Mouse (Mus musculus): ENCODE results near the gene Meox1. TPM values are rescaled to one million over a fixed set of nuclear protein-coding genes. Genes with fewer than 3 reads are reported as not detected.

Meox1 gene
- 1 to 10 TPM; 1.9 to 6.5 (median 4.1) TPM for total RNA-seq (2022)

DNA sequence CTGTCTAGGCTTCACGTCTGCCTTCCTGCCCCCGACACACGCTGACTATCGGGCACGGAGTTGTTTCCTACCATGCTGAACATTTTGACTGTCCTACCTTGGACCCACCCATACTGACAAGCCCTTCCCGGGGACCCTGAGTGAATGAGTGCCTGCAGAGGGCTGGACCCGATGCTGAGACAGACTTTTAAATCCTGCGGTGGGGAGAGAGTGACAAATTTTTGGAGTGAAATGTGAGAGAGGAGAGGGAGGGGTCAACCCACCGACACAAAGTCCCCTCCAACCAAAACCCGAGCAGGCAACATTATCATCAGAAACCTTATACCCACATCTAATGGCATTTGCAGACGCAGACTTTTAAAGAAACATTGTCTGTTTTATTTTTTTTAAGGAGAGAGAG lies at the start of gene Meox1:
TSS of gene Meox1 (minus strand) at position 171 of the 400 bp plus-strand sequence.
- DNase-seq, result no peak

DNA sequence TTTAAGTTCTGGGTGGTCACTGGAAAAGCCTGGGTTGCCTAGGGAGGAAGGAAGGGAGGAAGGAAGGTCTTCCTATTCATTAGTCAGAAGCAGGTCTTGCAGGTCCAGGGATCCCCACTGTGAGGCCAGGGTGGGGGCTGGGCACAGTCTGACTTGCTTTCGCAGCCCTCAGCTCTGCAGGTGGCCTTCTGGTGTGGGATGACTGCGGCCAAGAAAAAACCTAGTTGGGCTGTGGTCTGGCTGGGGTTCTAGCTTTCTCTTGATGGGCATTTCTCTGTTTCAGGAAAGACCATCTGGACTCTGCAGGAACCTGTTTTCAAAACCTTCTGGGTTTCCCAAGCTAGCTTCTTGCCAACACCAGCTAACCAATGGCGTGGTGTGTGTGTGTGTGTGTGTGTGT lies 48.9 kb upstream of the Meox1 start:
- DNase-seq, result no peak

DNA sequence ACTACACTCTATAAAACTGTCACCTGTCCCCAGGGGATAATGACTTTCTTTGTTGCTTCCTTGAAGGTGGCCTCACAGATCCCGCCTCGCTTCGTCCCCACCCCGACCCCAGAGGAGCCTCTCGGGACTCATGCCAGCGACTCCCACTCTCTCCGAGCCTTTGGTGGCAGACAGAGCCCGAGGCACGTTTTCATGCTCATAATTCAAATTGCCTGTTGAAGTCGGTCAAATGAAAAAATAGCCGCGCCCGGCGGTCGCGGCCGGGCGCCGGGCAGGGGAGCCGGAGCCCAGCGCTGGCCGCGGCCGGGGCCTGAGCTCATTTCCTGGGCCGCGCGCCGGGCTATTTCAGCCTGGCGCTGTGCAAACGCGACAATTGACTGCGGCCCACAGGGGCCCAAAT lies 42.9 kb upstream of the Meox1 start:
- no peak for DNase-seq

DNA sequence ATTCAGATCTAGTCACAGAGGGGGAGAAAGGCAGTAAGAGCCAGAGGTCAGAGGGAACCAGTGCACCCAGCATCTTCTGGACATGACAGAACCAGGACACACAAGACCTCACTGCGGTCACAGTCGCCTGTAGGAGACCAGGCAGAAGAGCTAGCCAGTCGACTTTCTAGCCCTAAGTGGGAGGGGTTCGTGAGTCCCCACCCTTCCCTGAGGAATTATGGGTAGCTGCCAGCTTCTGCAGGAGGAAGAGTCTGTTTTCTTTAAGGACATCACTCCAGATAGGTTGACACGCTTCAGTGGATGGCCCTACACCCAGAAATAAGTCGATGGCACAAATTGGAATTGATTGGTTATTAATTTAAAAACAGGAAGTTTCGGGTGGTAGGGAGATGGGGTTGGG lies 42.2 kb upstream of the Meox1 start:
- no peak for DNase-seq

DNA sequence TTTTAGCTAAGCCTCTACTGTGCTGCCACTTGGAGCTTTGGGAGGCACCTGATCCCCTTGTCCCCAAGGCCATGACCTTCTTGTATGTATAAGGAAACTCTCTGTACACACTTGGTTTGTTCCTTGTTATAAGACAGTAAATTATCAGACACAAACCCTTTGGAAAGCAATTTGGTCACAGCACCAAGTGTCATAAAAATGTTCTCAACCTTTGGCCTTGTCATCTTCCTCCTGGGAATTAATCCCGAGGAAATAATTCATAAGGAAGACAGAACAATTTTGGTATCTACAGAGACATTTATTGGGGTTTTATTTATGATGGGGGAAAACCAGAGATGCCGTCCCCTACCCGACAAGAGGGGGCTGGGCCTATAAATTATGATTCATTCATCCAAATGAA lies 41.6 kb upstream of the Meox1 start:
- no peak for DNase-seq

DNA sequence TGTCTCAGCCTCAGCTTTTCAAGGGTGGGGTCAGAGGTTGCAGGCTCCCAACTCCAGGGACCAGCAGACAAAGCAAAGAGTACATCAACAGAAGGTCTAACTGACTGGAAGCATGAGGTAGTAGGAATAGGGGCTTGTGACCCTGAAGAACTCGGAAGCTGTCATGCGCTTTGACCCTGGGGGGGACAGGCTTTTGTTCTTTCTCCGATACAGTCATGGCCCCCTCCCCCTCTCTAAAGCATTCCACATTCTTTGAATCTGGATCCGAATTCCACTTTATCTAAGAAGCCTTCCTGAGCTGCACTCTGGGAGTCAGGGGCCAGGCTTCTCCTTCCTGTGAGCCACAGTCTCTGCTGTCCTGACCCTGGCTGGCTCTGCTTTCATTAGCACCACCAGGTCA lies 37.8 kb upstream of the Meox1 start:
- no peak for DNase-seq

DNA sequence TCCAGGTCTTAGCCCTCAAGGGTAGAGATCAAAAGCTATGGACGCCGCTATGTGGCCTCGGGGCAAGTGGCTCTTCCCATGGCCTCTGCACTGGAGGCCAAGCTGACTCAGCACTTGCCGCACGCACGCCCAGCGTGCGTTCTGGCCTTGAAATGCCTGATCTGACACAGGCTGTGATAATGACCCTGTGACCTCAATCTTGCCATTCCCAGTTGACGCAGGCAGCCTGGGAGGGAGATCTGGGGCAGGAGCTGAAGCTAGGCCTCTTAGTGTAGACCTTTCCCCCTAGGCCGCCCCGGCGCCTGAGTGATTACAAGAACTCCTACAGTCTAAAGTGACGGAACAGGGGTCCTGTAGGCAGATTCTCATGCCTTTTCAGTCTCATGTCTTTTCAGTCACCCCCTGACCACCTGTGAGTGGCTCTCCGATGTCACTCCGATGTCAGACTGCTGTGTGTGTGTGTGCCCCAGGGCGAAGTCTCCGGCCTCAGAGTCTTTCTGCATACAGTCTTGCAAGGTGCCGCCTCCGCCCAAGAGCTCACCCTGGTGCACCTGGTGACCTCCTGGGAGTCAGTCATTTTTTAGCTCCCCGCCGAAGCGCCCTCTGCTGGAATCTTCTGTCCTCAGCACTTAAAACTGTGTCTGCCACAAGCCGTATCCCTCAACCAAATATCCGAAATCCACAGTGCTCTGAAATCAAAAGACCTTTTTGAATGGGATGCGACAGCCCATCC lies 34.0 kb upstream of the Meox1 start:
- DNase-seq, result peak; percentile 91

DNA sequence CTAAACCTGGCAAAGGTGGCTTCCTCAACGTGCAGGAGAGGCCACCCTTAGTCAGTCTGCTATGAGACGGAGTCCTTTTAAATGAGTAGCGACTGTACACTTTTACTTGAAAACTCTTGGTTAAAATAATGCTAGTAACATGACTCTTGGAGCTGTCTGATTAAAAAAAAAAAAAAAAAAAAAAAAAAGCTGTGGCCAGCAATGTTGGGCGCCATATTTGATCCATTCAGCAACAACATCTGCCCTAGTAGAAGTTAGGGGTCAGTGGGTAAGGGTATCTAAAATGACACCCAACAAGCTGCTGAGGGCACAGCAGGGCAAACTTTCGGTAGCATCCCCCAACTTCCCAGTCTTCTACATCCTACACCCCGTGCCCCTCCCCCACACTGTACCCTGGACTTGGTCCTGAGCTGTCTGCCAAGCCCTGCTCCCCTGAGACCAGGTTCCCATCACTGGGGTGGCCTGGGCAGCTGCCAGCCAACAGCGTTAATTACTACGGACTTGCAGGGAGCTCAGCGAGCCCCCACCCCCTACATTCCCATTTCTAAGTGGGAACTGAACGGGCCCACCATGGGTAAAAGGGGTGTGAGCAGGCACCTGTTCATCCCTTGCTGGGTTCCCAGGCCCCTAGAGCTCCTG lies 32.9 kb upstream of the Meox1 start:
- DNase-seq, result no peak

DNA sequence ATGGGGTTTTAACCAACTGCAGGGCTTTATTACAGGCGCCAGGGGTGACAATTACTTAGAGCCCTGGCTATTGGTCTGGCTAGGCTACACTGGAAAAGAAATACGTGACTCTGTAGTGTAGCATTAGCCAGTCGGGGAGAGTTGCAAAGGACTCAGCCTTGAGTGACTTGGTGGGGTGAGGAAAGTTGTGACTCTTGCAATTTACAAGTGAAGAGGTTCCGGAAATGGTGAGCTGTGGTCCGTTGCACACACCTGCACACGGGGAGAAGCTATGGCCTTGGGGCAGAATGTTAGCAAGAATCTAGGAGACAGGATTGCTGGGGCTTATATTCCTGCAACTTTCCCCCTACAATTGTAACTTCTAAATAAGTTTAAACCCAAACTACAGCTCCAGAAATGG lies 31.5 kb upstream of the Meox1 start:
- DNase-seq, result no peak

DNA sequence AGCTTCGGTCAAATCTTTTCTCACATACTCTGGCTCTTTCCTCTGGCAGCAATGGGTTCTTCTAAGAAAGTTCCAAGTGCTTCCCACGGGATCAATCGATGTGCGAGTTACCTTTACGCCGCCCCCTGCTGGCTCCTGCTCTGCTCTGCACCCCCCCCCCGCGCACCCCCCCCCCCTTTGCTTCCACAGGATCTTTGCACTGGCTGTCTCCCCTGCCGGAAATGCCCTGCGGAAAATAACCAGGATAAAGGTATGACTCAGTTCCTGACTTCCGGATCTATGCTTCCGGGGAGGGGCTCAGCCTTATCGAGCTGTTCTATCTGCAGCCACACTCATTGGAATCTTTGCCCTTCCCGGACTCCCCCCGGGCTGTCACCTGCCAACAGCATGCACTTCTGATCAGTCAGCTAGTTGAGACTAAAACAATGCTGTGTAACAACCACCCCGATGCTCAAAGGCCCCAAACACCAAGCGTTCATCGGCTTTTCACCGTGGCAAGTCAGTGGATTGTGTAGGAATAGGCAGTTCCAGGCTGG lies 30.3 kb upstream of the Meox1 start:
- no peak for DNase-seq

DNA sequence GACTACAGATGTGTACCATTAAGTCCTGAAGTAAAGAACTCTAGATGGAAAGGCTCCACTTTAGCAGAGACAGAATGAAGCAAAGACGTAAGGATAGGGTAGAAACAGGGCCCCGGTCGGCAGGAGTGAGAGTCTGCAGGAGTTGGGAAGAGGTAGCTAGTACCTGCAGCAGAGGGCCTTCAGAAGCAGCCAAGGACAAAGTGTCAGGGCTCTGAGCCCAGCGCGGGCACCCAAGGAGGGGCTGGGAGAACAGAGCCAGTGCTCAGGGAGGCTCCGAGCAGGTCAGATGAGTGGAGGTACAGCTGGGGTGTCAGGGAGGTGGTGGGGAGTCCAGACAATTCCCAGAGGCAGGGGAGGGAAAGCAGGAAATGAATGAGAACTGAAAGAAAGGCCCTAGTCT lies 29.8 kb upstream of the Meox1 start:
- no peak for DNase-seq

DNA sequence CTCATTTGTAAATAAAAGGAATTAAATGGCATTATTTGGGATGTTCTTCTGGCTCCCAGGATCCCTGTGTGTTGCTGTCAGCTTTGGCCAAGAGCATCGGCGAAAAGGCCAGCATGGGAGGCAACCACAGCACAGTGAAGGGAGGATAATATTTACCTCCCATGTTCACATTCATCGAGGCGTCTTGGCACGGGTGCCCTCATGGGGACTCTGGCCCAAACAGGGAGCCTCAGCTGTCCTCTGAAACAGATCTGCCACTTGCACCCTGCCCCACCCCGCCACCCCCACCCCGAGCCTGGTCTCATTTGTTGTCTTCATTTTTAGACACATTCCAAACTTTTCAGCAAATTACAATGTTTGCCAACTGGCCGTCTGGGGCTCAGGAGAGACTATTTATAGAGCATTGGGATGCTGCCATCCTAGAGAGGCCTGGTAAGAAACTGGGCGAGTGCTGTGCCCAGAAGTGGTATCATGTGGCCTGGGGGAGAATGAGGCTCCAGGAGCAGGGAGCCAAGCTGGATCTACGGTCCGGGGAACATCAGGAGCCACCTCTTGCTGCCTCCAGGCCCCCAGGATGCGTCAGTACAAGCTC lies 27.3 kb upstream of the Meox1 start:
- no peak for DNase-seq

DNA sequence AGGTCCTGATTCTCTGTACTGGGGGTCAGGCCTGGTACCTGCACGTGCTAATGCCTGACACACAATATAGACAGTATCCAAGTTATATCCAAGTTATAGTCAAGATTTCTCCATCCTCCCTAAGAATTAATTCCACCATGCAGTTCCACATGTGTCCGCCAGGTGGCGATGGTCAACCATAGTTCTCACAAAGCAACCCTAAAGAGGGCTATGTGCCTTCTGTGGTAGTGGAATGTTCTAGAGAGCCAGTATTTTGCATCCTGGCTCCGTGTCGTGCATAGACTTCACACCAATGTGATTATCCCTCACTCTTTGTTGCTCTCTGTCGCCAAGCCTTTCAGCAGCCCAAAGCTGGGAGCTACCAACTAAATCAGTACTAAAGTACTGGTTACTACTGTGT lies 25.5 kb upstream of the Meox1 start:
- DNase-seq, result peak; percentile 61

DNA sequence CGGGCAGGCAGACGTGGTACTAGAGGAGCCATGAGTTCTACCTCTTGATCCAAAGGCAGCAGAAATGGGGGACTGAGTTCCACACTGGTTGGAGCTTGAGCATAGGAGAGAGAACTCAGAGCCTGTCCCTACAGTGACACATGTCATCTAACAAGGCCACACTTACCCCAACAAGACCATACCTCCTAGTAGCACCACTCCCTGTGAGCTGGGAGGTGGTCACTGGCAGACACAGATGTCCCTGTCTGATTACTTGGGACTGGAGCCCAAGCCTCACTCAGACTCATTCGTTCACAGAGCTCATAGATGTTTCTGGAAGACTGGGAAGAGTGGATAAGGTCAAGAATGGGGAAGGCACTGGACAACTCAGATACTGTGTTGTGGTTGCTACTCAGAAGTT lies 24.4 kb upstream of the Meox1 start:
- DNase-seq, result no peak

DNA sequence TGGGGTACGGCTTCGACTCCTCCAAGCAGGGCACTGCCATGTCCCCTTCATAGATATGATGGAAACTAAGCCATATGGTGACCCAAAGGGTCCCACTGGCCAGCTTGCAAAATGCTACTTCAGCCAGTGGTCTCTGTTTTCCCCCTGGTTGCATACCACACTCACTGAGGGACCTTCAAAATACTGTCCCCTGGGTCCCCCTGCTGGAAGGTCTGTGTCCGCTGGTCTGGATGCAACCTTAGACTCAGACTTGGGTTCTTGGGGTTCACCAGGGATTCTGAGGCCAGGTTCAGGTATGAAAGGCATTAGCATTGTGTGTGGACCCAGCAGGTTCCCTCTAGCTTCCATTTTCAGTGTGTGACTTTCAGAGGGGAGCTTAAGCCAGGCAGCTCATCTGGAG lies 22.6 kb upstream of the Meox1 start:
- no peak for DNase-seq

DNA sequence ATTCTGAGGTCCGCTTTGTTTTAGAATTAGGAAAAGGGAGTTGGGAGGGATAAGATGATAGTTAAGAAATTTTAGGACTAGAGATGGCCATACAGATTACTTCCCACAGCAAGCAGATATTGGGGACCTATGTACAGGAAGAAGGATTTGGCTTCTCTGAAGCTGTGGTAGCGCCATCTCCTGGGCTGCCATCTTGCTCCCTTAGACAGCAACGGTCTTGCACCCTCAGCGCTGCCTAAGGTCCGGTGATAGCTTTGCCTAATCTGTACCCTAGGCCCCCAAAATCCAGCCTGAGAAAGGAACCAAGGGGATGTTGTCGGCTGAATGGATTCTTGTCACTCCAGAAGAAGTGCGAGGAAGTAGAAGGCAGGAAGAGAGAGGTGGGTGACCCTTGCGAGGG lies 19.4 kb upstream of the Meox1 start:
- DNase-seq, result no peak

DNA sequence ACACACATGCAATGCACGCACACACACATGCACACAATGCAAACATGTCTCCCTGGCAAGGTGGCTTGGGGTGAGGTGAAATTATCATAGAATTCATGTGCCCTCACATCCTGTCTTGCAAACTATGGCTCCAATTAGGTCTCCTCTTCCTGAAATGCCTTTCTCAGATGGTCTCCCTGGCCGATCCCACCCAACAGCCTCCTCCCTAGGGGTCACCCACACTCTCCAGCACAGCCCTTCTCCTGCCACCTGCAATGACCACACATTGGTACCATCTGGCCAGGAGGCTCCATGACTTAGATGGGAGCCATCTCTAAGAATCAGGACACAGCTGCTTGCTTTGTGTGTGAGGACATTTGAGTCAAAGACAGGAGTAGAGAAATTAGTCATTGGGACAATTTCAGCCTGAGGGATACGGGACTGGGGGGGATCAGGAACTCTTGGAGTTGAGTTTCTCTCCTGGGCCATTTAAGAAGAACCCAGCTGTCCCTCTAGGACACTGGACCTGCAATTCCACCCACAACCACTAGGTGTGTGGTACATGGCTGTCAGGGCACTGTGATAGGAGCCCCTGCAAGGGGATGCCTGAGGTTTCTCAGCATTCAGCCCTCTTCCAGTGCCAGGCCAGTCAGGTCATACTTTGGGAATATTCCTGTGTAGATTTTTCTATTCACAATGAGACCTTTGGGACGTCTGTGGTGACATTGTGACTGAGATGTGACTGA lies 17.8 kb upstream of the Meox1 start:
- no peak for DNase-seq

DNA sequence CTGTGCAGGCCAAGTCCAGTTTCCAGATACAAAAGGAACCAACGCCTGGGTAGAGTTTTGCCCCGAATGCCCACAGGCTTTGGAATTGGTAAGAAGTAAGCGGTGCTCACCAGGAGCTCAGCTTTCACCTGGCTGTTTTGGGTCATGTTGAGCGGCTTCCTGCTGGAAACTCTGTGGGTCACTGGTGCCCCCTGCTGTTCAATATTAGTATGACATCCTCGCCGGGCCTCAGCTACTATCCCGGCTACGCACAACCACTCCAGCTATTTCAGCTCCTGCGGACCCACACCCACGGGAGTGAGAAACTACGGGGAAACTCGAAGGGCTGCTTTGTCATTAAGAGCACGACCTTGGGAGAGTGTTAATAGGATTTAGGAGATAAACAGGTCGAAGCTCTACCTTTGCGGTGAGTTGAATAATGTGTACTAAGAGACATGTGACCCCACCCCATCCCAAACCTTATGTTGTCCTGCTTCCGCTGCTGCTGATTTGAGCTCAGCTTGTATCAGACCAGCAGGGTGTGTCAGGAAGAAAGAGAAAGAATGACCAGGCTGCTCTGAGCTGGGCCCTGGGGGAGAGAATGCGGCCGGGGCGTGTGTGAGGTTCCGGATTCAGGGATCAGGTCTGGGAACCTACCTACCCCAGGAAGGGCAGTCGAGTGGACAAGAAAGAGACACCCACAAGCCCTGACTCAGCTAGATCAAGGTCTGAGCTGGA lies 16.2 kb upstream of the Meox1 start:
- DNase-seq, result peak; percentile 56

DNA sequence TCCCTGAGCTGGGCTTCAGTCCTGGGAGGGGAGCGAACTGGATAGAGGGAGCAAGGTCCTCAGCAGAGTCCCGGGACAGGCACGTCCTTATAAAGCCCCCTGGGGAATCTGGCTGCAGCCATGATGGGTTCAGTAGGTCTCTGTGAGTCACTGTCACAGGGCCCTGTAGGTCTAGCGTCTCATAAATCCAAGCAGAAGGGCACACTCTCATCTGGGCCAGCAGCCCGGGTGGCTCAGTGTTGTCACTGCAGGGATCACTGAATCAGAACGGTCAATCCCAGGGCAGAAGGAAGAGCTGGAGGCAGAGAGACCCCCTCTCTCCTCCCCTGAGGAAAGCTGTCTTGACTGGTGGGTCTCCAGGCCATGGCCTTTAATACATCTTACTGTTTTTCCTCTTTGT lies 14.6 kb upstream of the Meox1 start:
- DNase-seq, result no peak

DNA sequence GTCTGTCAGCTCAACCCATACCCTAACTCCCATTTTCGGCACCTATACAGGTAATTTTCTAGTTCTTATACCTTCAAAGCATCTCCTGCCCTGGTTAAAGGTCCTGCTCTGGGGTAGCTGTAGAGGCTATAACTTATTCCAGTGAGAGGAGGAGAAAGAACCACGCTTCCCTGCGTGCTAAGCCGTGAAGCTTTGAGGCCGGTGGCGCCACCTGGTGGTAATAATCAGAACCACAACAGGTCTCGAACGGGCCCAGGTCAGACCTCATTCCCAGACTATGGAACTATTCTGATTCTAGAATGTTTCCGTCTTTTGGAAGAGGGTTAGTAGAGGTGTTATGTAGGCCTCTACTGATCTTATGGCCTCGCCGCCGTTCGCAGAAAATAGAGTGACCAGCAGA lies 10.9 kb upstream of the Meox1 start:
- DNase-seq, result no peak

DNA sequence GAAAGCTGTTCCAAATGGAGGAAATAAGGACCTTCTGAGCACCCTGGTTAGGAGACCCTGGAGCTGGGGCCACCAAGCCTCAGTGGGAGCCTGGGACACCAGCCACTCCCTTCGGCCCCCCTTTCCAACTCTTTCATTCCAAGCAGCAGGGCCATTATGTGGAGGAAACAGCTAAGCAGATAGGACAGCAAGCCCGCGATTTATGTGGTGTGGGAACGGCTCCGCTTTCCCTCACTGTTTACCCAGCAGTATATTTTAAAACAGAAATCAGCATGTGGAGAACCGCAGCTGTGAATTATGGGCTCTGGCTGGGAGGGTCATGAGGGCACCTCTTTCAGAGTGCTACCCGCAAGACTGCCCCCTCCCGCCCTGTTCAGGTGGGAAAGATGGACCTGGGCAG lies 7.1 kb upstream of the Meox1 start:
- DNase-seq, result no peak

DNA sequence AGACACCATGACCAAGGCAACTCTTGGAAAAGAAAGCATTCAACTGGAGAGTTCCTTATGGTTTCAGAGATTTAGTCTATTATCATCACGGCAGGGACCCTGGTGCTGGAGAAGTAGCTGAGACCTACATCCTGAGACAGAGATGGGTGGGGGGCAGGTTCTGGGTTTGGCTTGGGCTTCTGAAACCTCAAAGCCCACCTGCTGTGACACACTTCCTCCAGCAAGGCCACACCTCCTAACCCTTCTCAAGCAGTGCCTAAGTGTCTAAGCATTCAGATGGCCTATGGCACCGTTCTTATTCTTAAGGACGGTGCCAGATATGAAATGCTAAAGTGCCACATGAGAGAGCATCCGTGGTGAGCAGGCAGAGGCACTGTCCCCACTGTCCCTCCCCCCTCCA lies 4.2 kb upstream of the Meox1 start:
- no peak for DNase-seq
